Mouse (Mus musculus) inflammation-experienced regulatory T-cells (primary cell): ENCODE data around the gene Abraxas1. TPM values are rescaled to one million over a fixed set of nuclear protein-coding genes. Genes with fewer than 3 reads are reported as not detected.

ENCODE experiments used
- polyA plus RNA-seq, 2 experiments: library from polyadenylated mRNA; unstranded; fragments of 100-300 nt; shearing (Covaris generic); gene quantifications; one replicate each; pipeline ENCODE4 v1.2.1; 2017

Gene Abraxas1
- 10 to 100 TPM; 23.8 to 27.9 TPM for polyA plus RNA-seq

GRCm38 (mm10) chr5:100820483-100821184 is at the start of gene Abraxas1:
TSS of gene Abraxas1 (minus strand) at chr5:100820965.

GRCm38 (mm10) chr5:100845485-100845847 is 24.7 kb upstream of the Abraxas1 start, which contains the start of gene Gpat3:
TSS of gene Gpat3 (plus strand) at chr5:100845713.

GRCm38 (mm10) chr5:100798165-100798860 is 22.5 kb downstream of the Abraxas1 start, which contains the start of the genes Helq and Mrps18c:
TSS of gene Helq (minus strand) at chr5:100798598.
TSS of gene Mrps18c (plus strand) at chr5:100798627.

Other genes with a start within 250 kb of the Abraxas1 start
- 1 to 10 TPM; 5.7 to 8.8 TPM for gene Plac8, start 248.7 kb downstream of the Abraxas1 start, polyA plus RNA-seq
- 10 to 100 TPM; 37.7 to 40.1 TPM for gene Coq2, start 145.8 kb downstream of the Abraxas1 start, polyA plus RNA-seq
- gene Hpse, start 101.2 kb downstream of the Abraxas1 start, polyA plus RNA-seq, result 1 to 10 TPM; 1.2 to 3.9 TPM
- 10 to 100 TPM; 25.6 to 25.9 TPM for gene Helq, start 22.4 kb downstream of the Abraxas1 start, polyA plus RNA-seq
- gene Mrps18c, start 22.3 kb downstream of the Abraxas1 start, polyA plus RNA-seq, result 100 to 1,000 TPM; 112 to 129 TPM
- gene Gpat3, start 24.7 kb upstream of the Abraxas1 start, polyA plus RNA-seq, result 1 to 10 TPM in 1 of 2 experiments, not detected in 1; 2.3 TPM